Mouse (Mus musculus): Measurements from ENCODE around the gene Dlg2.

- TF ChIP-seq CTCF (IDR thresholded peaks at IDR 0.05; ENCODE audit: insufficient read depth, low read length) (no peak), POLR2A (IDR thresholded peaks at IDR 0.05; ENCODE audit: borderline replicate concordance, extremely low read depth, low read depth, low read length) (no peak)
Observed at GRCm38 (mm10) chr7:90553399-90553798, 76.9 kb downstream of the Dlg2 start.
